Mouse (Mus musculus): ENCODE measurements around the gene Kpna6.

The Kpna6 gene

GRCm38 (mm10) chr4:129616631-129617030 lies 55.9 kb downstream of the Kpna6 start:
- no peak for DNase-seq

DNA sequence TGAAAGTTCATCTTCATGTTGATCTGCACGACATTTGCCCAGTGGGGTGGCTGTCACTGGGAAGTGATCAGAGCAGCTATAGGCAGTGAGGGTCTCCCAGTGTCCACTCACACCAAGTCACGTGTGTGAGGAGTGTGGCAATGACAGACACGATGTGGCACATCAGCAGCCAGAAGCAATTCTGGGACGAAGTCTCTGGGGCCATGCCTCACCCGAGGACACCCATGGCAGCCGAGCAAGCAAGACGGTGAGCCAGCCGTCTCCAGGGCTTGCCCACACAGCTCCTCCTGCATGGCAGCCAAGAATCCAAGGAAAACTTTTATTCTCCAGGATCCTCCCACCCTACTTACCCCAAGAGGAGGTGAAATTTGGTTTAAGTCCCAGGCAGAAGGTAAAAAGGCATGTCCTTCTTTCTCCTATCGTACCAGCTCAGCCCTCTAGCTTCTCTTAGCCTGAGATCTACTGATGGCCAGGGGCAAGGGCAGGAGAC lies 56.7 kb downstream of the Kpna6 start:
- DNase-seq: no peak

DNA sequence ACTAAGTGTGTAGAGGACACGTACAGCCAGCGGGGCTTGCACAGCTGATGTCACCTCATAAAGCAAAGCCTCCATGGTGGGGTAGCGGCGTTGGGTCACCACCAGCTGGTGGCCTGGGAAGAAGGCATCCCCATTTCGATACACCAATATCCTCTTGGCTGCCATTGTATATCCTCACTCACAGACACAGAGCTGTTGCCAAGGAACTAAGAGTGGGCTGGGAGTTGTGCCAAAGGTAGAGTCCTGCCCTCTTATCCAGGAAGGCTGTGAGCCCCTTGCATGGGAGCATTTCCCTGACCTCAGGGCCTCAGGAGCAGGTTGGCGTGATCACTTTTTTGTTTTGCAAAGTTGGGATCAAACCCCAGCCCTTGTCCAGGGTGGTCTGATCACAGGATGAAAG lies 58.5 kb downstream of the Kpna6 start, which contains the start of gene Dcdc2b:
Gene Dcdc2b (minus strand): TSS at position 165 of the 400 bp plus-strand sequence.
- no peak for DNase-seq

- DNase-seq: no peak
These were observed 62.1 kb downstream of the Kpna6 start for GRCm38 (mm10) chr4:129610472-129610871.

- no peak for DNase-seq
These were observed 62.5 kb downstream of the Kpna6 start for GRCm38 (mm10) chr4:129610026-129610425.

DNA sequence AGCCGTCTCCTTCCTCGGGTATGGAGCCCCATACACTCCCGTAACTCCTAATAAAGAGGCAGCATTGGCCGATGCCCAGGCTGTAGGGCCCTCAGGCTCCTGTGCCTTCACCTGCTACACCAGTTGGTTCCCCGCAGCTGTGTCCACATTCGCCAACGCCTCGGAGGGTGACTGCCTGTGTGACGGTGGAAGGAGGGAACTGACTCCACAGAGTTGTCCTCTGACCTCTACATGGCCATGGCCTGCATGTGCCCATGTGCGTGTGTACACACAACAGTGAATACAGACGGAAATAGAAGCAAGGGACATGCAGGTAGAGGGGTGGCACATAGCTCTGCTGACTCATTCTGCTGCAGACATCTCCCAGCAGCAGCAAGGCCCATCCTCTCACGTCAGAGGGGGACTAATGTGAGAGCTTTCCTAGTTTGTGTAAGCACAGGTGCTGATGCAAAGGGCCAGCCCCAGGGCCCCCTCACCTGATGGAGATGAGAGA lies 63.4 kb downstream of the Kpna6 start:
- DNase-seq: no peak

- peak; percentile 86 for DNase-seq
These were observed 64.0 kb downstream of the Kpna6 start for GRCm38 (mm10) chr4:129608426-129609025.

DNA sequence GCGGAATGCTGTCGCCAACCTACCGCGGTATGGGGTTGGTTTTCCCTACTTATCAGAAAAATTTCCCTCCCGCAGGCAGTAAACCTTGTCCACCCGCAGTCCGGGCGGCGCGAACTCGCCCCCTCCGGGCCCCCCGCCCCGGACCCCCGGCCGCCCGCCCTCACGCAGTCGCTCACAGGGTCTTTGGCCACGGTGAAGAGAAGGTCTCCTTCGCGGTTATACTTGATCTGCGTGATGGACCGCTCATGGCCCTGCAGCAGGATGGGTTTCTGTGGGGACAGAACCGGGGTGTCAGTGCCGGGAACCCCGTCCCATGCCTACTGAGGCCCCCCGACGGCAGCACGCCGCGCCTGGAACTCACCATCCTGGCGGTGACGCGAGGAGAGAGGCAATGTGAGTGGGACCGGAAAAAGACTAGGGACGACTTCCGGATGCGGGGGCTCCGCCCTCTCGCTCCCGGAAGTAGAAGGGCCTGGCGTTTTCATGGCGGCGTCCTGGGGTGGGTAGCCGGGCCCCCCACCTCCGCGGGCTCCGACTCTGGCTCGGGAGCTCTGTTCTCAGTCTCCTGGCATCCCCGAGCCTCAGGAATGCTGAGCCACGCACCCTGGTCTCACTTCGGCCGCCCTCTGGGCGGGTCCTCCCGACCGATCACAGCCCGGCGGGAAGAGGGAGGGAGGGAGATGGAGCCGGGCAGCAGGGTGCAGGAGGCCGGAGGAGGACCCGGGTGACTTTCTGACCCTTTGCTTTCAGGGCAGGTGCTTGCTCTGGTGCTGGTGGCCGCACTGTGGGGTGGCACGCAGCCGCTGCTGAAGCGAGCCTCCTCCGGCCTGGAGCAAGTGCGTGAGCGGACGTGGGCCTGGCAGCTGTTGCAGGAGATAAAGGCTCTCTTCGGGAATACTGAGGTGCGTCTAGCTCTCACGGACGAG lies 72.1 kb downstream of the Kpna6 start, which contains the start of the genes Eif3i and Tmem234:
Gene Eif3i (minus strand): TSS at position 416 of the 926 bp plus-strand sequence.
Gene Tmem234 (plus strand): TSS at position 436 of the 926 bp plus-strand sequence.
- peak; percentile 84 for DNase-seq

All from layer of hippocampus, adult 9-11 months (tissue).